Mouse (Mus musculus) spleen, postnatal 4 days (tissue): ENCODE data around the gene Sept3.

Experiments used
- DNase-seq, 2 experiments: peaks; one replicate each; pipeline ENCODE4 v3.0.0; 2022; ENCODE audit warnings: low spot score in 2 of 2

Gene Sept3

DNA sequence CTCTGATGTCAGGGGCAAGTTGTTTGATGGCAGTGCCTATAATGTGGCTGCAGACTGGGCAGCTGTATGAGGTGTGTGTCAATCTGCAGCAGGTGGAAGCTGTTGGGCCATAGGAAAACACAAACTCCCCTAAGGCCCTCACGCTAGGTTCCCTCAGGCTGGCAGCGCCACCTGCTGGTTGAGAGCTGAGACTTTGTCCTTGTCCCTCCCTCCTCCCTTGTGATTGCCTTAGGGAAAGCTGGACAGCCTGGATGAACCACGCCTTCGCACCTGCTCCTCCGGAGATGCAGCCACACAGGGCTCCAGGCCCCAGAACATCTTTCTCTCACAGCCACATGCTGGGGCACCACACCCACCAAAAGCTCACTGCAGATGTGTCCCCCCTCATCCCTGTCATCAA, 3.5 kb upstream of the Sept3 start:
- DNase-seq: peak; percentile 56 to 87

DNA sequence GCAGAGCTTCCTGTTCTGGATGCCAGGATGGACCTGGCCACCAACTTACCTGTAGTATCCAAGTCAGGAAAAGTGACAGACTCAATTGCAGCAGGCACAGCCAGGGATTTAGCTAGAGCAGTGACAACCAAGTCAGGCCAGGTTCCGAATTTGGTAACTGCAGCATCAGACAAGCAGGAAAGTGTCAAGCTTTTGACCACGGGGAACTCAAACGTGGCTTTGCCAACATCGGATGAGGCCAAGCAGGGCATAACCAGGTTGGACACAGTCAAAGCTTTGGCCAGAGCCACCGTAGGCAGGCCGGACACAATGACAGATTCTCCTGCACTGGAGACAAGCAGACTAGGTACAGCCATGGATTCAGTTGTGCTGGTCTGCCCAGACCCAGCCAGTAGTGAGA, 2.4 kb upstream of the Sept3 start:
- no peak for DNase-seq

DNA sequence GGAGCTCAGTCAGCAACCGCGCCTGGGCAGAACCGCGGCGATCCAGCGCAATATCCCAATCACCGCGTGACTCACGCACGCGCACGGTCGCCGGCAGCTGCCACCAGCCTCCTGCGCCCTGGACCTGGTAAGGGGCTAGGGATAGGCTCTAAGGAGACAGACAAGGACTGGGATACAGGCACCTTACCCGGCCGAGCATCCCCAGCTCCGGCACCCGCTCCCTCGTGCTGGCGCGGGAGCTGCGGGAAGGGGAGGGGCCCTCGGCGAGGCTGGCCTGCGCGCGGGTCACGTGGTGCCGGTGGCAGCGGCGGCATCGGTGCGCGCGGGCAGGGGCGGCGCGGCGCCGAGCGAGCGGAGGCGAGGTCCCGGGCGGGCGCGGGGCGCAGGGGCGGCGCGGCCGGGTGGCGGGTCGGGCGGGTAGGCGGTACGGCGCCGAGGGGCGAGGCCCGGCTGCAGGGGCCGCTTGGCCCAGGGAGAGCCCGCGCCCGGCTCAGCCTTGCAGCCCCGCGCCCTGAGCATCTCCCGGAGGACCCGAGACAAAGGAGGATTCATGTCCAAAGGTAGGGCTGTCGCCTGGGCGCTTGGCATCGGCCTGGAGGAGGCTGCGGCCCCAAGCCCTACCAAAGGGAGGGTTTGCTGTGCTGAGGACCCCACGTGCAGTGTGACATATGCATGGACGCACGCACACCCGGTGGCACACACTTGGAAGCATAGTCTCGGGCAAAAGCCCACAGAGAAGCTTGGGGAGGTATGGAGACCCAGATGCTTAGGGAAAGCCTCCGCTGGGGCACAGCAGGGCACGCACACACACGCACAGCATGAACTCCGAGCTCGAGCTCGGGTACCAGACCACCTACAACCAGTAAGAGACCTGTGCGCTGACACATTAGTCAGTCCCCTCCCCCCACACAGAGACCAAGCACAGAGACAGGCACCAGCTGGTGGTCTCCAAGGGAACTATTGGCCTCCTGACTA, 521 bp downstream of the Sept3 start:
- no peak for DNase-seq

DNA sequence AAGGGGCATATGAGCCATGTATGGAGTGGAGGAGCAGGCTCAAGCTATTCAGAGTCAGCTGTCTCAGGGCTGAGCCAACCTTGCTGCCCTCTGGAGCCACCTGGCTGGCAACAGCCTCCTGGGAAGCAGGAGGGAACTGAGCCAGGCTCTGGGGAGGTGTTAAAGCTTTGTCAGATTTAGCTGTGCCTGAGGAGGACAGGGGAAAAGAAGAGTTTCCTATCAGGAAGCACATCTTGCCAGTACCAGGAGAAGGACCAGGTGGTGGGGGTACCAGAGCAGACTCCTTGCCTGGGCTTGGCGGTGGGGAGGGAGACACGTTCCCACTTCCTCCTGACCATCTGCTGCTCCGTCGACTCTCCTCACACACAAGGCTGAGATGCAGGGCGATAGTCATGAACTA, 2.9 kb downstream of the Sept3 start:
- DNase-seq: no peak

DNA sequence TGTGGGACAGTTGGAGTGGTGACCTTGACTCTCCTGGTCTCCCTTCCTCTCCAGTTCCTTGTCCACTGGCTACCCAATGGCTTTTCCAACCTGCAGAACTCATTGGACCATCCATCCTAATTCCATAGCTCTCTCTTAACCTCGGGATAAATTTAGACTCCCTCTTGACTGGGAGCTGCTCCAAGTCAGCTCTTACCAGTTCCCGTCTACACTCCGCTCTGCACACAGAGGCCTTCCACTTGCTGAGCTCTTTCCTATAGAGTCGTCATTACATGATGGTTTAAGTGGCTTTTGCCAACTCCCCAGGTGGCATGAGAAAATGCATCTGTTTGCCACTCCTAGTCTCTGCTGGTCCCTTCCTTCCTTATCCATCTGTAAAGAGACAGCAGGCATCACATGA, 5.9 kb downstream of the Sept3 start:
- DNase-seq: no peak

DNA sequence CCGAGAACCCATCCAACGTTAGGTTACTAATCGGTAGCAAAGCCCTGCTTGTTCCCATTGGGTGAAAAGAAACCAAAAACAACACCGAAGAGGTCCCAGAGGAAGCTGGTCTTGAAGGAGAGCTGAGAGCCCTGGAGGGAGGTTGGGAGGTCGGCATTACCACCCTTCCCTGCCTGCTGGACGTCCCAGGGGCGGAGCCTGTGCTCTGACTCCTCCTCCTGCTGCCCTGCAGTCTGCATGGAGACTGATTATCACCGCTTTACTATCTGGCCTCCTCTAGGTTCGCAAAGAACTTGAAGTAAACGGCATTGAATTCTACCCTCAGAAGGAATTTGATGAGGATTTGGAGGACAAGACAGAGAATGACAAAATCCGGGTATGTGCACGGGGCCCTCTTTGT, 11.5 kb downstream of the Sept3 start:
- DNase-seq: no peak

DNA sequence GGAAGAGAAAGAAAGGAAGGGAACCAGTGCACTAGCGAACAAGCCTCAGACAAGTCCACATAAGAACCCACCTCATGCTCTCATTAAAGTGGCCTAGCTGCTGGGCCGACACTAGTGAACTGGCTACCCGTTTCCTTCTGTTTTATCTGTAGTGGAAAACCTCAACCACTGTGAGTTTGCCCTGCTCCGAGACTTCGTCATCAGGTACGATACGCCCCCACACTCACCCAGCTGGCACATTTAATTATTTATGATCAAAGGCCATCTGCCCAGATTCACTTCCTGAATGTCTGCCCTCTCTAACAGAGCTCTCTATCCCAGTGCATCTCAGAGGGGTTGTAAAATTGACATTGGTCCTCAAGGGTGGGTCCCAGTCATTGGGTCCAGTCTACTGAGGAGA, 15.6 kb downstream of the Sept3 start:
- DNase-seq: no peak

DNA sequence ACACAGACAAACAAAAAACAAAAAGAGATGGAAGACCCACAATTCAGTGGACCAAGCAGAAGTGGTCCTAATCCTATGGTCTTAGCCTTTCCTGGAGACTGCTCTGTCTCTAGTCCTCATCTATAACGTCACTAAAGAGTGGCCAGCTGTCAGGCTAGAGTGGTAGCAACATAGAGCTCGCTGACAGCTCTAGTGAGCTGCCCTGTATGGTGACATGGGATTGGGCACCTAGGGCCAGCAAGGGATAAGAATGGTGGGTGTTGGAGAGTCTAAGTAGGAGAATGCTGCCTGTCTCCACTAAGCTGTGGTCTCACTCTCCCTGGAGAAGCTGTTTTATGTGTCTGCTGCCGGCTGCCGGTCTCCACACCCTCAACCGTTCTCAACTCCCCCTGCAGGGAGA, 18.2 kb downstream of the Sept3 start:
- no peak for DNase-seq

DNA sequence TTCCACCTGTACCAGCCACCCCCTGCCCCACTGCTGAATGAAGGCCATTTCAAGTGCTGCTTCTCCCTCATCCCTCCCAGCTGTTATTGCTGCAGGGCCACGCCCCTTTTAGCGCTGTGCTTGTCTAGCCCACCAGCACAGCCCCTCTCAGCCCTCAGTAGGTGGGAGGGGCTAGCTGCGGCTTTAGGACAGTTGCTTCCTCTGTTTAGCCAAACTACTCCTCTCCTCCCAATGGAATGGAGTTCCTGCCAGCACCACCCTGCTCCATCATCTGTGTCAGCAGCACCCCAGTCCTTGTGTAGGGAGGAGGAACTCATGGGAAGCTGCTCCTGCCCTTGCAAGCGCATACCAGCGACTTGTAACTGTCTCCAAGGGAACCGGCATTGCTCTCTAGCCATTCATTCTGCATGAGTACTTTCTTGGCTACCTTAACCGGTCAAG, 18.6 kb downstream of the Sept3 start:
- no peak for DNase-seq

DNA sequence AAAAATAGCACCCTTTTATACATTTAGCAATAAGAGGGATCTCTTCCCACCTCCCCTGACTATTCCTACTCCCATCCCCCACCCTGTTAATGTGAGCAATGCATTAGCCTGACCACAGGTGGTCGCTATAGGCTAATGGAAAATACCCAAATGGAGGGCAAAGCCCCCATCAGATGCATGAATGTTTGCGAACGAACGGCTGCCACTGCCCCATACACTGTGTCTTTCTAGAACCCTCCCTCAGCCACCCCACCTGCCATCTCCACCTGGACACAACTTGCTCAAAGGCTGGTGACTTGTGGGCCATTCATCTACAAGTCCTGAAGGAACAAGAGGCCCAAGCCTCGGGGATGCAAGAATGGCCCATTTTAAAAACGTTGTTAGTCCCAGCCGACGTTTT, 19.4 kb downstream of the Sept3 start:
- DNase-seq: no peak

DNA sequence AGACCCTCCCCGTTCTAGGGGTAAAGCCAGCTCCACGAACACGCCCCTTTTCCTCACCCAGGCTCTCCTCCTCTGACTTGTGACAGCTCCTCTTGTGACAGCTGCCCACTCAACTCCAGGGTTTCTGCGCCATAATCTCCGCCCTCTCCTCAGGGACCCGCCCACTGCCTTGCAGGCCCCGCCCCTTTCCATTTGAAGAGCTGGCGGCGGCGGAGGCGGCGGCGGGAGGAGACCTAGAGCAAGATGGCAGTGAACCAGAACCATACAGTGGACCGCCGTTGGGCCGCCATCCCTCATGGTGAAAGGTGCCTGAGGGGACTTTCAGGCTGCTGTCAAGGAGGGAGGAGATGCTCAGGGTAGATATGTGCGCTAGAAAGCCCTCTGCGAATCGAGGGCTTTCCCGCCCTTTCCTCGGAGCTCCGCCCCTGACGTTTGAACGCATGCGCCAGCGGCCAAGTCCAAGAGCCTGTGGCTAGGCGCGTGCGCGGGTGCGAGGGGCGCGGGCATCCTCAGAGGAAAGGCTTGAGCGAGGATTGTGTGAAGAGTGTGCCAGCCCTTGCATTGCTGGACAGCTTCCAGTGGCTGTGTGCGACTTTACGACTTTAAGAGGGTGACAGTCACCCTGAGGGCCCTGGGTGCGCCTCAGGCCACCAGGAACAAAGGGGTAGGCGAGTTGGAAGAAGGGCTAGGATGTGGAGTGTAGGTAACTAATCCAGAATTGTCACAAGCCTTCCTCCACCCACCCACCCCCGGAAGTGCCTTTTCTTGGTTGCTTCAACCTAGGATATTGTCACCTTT, 24.3 kb downstream of the Sept3 start, which contains the start of gene Wbp2nl:
Gene Wbp2nl (plus strand): TSS at position 191 of the 798 bp plus-strand sequence.
- DNase-seq: peak in 1 of 2 experiments; percentile 19

DNA sequence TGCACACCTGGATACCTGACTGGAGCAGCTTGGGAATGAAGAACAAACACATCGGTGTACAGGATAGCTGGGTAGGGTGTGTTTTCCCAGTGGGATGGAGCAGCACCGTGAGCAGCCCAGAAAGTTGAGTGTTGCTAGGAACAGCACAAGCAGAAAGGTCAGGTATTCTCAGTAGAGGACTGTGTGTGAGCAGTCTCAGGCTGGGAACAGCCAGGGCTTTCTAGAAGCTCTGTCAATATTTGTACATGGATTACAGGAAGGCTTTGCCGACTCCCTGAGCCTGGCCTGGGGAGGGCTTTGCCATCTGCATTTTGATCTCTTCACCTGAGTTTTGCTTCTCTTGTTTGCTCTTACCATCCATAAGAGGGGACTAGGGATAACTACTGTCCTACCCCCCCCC, 32.4 kb downstream of the Sept3 start:
- DNase-seq: no peak

DNA sequence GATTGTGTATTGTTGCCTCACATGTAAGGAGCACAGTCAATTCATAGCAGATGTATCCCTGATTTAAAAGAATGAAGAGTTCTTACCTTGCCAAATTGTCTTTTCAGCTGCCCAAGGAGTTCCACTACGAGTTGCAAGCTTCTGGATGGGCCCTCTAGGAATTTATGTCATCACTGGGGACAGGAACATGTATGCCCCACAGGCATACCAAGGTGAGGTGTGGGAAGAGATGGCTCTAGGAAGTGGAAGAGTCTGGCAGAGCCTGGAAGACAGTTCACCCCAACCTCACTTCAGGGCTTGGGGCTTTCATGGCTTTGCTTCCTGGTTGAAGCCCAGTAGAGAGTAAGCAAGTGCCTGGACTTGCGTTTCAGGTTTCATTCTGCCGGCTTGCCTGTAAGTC, 33.7 kb downstream of the Sept3 start:
- no peak for DNase-seq

DNA sequence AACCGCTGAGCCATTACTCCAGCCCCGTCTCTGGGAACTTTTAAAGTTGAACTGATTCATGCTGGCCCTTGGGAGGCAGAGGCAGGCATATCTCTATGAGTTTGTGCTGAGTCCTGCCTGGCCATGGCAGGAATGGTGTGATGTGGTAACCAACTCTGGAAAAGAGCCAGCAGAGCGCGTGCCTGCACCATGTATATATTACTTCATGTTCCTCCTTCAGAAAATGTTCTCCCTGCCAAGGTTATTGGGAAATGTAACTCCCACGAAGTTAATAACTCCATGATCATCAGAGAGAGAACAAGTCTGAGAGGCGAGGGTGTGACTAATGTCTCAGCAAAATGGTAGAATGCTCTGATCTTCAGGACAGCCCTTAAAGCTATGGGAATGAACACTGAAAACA, 43.1 kb downstream of the Sept3 start:
- no peak for DNase-seq

DNA sequence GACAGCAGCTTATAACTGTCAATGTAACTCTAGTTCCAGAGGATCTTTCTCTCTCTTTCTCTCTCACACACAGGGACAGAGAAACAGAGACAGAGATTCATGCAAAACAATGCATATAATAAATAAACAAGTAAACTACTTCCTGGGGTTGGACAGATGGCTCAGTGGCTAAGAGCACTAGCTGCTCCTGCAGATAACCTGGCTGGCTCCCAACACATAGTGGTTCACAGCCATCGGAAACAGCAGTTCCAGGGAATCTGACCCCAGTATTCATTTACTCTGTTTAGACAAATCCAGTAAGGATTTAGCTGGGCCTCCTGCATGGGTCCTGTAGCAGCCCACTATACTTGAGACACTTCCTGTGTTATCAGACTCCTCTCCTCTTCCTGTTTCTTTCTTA, 44.9 kb downstream of the Sept3 start:
- no peak for DNase-seq

DNA sequence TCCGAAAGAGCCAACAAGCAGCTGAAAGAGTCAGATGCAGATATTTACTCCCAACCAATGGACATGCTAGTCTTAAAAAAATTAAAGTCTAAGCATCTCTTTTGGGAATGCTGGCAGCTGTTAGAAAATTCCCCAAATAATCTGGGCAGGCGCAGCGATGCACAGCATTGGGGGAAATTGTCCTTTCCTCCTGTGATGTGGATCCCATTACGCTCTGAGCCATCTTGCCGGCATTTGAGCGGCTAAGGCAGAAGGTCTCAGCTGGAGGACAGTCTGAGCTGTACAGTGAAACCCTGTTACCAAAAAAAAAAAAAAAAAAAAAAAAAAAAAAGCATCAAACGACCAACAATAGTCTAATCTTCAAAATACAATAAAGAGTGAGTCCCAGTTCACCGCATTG, 47.5 kb downstream of the Sept3 start:
- DNase-seq: no peak

DNA sequence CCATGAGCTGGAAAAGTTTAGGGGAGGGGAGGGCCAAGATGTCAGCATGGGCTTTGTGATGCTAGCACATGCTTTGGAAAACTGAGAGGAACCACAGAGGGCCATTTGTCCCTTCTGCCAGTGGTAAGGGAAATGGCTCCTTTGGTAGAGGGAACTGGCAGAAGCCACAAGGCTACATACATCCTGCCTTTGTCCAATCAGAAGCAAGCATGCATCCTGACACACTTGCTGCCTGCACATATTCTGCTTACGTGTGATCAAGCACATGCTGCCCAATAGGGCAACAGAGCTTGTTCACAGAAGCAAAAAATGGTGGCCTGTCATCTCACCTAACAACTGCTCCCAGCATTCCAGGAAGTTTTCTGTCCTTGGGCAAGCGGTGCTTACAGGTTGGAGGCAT, 50.7 kb downstream of the Sept3 start:
- DNase-seq: no peak

DNA sequence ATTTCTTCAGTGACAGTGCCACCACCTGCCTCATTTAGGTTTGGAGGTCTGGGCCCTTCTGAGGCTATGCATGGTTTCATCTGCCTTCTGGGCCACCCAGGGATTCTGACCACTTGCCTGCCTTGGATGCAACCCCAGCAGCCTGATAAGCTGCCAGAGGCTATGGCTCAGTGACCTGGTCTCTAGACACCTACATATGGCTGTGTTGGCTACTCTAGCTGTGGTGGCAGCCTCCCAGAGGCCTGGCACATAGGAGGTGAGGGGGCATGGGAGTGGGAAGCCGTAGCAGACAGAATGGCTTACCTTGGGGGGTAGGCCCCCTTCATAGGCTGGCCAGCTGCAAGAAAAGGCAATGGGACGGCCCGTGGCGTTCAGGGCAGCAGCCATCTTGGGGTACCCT, 60.5 kb downstream of the Sept3 start:
- DNase-seq: no peak

DNA sequence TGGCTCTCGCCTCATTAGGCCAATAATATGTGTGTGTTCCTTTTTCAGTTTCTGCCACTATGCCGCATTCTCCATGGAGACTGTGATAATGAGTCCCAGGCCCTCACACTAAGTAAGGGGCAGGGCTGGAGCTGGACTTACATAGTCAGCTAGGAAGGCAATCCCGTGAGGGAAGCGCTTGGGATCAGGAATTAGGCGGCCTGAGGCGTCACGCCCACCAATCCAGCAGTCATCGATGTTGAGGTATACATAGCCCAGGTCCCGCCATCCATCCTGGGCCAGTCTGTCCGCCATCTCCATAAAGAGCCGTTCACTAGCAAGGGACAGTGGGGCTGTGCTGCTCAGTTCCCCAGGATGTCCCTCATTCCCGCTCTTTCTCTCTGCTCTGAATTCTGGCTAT, 61.9 kb downstream of the Sept3 start:
- DNase-seq: no peak

DNA sequence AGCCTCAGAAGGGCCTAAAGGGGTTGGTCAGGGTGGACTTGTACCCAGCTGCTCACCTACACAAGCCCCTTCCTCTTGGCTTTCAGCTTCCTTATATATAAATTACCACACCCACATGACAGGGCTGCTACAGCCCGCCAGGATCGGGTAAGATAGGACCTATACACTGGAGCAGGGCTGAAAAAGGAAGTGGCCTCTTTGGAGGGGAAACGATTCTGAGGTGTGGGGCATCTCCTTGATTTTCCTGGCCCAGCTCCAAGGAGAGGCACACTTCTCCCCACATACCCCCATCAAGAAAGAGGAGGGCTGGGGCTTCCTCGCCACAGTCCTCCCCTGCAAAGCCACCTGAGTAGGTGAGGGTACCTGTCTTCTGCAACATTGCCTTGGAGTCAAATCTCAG, 63.2 kb downstream of the Sept3 start:
- DNase-seq: no peak

DNA sequence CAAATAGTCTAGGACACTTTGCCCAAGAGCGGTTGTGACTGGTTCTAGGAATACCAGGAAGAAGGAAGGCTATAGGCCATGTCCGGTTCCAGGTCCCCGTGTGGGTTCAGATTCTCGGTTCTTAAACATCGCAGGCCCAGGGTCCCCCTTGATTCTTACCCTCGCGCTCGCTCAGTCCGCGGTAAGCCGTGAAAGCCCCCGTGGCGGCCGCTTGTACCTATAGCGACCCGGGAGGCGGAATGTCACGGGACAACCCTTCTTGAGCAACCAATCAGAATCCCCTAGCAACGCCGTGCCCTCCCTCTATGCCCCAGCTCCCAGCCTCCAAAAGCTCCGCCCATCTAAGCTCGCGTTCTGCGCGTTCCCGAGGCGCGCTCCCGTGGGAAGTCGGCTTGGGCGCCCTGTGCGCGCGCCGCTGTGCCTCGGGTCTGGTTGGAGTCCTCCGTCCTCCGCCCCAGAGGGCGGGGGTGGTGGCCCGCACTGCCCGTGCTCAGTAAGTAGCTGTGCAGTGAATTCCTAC, 64.0 kb downstream of the Sept3 start, which contains the start of the genes Naga, Pheta2 and Smdt1:
Gene Naga (minus strand): TSS at position 333 of the 520 bp plus-strand sequence.
Gene Pheta2 (plus strand): TSS at position 350 of the 520 bp plus-strand sequence.
Gene Smdt1 (plus strand): TSS at position 367 of the 520 bp plus-strand sequence.
- DNase-seq: peak; percentile 97

DNA sequence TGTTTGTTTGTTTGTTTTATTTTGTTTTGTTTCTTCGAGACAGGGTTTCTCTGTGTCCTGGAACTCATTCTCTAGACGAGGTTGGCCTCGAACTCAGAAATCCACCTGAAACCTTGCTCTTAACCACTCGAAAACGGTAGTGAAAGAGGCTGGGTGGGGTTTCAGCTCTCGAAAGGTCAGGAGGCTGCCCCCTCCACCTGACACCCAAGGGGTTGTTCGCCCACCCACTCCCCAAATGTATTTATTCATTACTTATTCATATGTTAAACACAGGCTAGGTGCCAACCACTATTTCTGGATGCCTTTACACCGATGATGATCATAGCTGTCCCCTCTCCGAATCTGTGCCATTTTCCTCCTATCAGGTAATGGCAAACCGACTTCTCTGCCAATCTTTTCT, 64.5 kb downstream of the Sept3 start:
- DNase-seq: peak in 1 of 2 experiments; percentile 71
